Mouse (Mus musculus) G1E (cell line): ENCODE measurements around the gene Cspg4. TPM values are rescaled to one million over a fixed set of nuclear protein-coding genes. Genes with fewer than 3 reads are reported as not detected.

ENCODE experiments used
- ATAC-seq: 2 replicates; pipeline ENCODE4 v1.8.0; 2016; ENCODE audit warnings: mild to moderate bottlenecking; ENCODE audit not compliant: insufficient number of reproducible peaks, poor library complexity, low FRiP score, severe bottlenecking; ENCODE audit errors: extremely low read depth
- DNase-seq: peaks from one replicate; pipeline ENCODE4 v3.0.0; 2012; ENCODE audit warnings: low spot score
- H3K27me3 ChIP-seq: 2 replicates; pipeline ENCODE4 v1.6.1; 2012; ENCODE audit warnings: mild to moderate bottlenecking, low read length, inconsistent platforms; ENCODE audit not compliant: insufficient read depth
- H3K36me3 ChIP-seq: replicated peaks from 2 replicates; pipeline ENCODE3; 2012; ENCODE audit warnings: mild to moderate bottlenecking, inconsistent platforms
- H3K4me1 ChIP-seq: 2 replicates; pipeline ENCODE4 v1.6.1; 2012; ENCODE audit warnings: low read depth, low read length, inconsistent platforms, mixed read lengths; ENCODE audit not compliant: insufficient read depth
- H3K4me3 ChIP-seq: 2 replicates; pipeline ENCODE4 v1.5.1; 2012; ENCODE audit warnings: low read depth, mild to moderate bottlenecking, inconsistent platforms, low read length, moderate library complexity, mixed read lengths
- H3K9me3 ChIP-seq: replicated peaks from 2 replicates; pipeline ENCODE4 v1.6.1; 2012; ENCODE audit warnings: inconsistent platforms
- CTCF ChIP-seq: IDR thresholded peaks from 2 replicates; pipeline ENCODE4 v1.5.1; 2012; ENCODE audit warnings: low read depth, low read length, inconsistent platforms, mixed read lengths
- GATA1 ChIP-seq: IDR thresholded peaks from 2 replicates; pipeline ENCODE4 v1.6.1; 2012; ENCODE audit warnings: borderline replicate concordance, low read length, inconsistent platforms, mixed read lengths
- GATA2 ChIP-seq: IDR thresholded peaks from 2 replicates; pipeline ENCODE4 v1.6.1; 2012; ENCODE audit warnings: low read depth, low read length, inconsistent platforms, borderline replicate concordance
- POLR2AphosphoS5 ChIP-seq: IDR thresholded peaks from 2 replicates; pipeline ENCODE4 v1.6.1; 2012; ENCODE audit warnings: low read depth, low read length, inconsistent platforms; ENCODE audit not compliant: insufficient replicate concordance
- TAL1 ChIP-seq: conservative IDR thresholded peaks from 2 replicates; pipeline ENCODE4 v1.6.1; 2012; ENCODE audit warnings: low read depth, low read length, inconsistent platforms, mixed read lengths
- polyA plus RNA-seq: library from polyadenylated mRNA; stranded (reverse); fragments of >175 nt; gene quantifications from 2 replicates; pipeline ENCODE4 v1.2.3, GENCODE M21; 2012
- total RNA-seq, 2 experiments: library from RNA; stranded (forward) in 1 of 2; stranded (reverse) in 1 of 2; fragments of 200-1000 nt in 1 of 2; fragments of >200 nt in 1 of 2; fragmentation: Nextera tagmentation in 1 of 2; gene quantifications; 2 replicates each; pipeline ENCODE4 v1.2.3; 2014 to 2017

Gene Cspg4
- total and polyA plus RNA-seq, 3 experiments: 0.16 TPM; not detected in 2

DNA sequence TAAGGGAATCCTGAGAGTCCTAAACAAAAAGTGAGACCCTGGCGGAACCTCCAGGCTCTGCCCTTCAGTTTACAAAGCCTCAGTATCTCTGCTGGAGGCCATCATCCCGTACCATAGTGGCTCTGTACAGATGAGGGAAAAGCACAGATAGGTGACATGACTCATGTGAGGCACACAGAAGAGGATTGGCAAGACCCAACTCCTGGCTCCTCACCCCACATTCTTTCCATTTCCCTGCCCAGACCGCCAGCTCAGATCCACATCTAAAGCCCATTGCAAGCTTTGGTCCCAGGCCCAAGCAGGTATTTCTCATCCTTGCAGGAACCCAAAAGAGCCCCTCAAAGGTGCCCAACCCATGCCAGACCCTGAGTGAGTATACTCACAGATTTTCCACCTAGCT, 4.8 kb upstream of the Cspg4 start:
- peaks cover 37% of the 10 kb centered on the region for H3K27me3 ChIP-seq
- DNase-seq: no peak

DNA sequence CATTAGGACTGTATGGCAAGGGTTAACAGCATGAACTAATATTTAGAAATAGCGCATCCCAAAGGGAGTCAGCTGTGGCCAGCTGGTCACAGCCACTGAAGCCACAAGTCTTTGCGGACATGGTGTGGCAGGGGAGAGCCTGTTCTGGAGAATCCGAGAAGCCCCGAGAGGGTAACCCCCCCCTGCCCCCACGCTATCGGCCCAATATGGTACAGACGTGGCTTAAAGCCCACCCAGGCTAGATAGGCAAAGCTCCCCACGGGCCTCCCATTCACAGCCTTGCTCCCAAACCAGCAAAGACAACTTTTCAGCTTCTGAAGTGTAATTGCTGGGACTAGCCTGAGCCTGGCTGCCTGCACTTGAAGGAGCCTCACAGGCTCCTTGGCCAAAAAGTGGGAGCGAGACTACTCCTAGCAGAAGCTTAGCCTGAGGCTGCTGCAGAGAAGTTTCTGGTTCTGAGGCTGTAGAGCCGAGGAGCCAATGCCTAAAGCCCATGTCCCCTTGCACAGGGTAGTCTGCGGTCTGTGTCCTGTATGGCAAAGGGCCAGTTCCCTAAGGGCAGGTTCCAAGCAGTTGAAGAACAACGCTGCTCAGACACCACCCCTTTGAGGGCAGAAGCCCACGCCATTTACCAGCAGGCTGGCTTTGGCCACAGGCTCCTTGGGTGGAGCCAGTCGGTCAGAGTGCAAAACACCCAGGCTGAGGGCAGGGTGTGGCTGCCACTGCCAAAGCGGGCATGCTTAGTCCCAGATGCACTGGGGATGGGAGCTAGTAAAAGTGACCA, 4.2 kb upstream of the Cspg4 start:
- H3K9me3 ChIP-seq: no peaks in the 10 kb centered on the region
- TF ChIP-seq GATA2: no peak
- no peak for TF ChIP-seq POLR2AphosphoS5
- no peak for TF ChIP-seq CTCF
- TF ChIP-seq GATA1: no peak
- no peak for TF ChIP-seq TAL1
- DNase-seq (no peak), ATAC-seq (no peak)
- no peaks in the 10 kb centered on the region for H3K36me3 ChIP-seq
- no peaks in the 10 kb centered on the region for H3K4me1 ChIP-seq
- peaks cover 39% of the 10 kb centered on the region for H3K27me3 ChIP-seq
- no peak overlapping the region for H3K4me3 ChIP-seq

More for the DNA sequence above, 4.8 kb upstream of the Cspg4 start:
- TF ChIP-seq TAL1 (no peak), POLR2AphosphoS5 (no peak), CTCF (no peak), GATA2 (no peak), GATA1 (no peak)
- no peak for ATAC-seq
- peaks cover 3% of the 10 kb centered on the region for H3K4me1 ChIP-seq
- H3K9me3 ChIP-seq: no peaks in the 10 kb centered on the region
- H3K36me3 ChIP-seq: no peaks in the 10 kb centered on the region
- H3K4me3 ChIP-seq: no peak overlapping the region

DNA sequence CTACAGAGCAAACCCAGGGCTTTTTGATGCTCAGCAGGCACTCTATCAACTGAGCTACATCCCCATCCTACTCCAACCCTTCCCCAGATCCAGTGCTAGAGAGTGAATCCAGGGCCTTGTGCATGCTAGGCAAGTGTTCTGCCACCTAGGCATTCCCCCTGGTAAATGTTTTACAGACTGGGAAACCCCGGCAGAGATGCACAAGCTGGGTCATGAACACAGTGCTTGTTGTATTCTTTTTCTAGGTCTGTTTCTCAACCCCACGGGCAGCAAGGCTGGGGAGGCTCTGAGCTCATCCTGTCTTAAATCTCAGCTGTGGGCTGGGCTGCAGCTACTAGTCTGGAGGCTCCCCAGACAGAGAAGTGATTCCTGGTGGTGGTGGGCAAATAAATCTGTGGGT, 2.0 kb upstream of the Cspg4 start:
- ATAC-seq (no peak), DNase-seq (no peak)
- Histone ChIP-seq H3K27me3 (peaks cover 43% of the 10 kb centered on the region), H3K36me3 (no peaks in the 10 kb centered on the region), H3K4me1 (no peaks in the 10 kb centered on the region), H3K4me3 (no peak overlapping the region), H3K9me3 (no peaks in the 10 kb centered on the region)
- no peak for TF ChIP-seq TAL1
- TF ChIP-seq POLR2AphosphoS5: no peak
- no peak for TF ChIP-seq CTCF
- TF ChIP-seq GATA2: no peak
- TF ChIP-seq GATA1: no peak

DNA sequence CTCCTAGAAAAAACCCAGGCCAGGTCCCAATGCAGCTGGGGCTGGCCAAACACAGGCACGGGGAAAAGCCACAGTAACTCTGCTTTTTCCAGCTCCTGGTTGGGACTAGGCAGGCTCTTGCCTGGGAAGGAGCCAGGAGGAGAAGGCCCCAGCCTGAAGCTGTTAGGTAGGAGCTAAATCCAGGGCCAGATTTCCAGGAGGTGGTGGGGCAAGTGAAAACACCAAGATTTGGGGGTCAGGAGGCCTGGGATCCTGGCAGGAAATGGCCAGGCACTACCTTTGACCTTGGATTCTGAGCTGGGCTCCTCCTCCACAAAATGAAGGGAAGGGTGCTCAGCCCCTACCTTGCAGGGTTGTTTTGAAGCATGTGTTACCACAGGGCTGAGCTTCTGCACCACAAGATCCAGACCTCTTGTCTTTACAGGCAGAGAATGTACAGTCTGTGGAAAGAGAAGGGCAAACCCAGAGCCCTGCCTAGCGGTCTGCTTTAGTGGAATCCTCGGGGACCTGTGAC, 560 bp upstream of the Cspg4 start, which contains the start of gene Odf3l1:
TSS of gene Odf3l1 (minus strand) at position 464 of the 514 bp plus-strand sequence.
- H3K4me1 ChIP-seq: no peaks in the 10 kb centered on the region
- TF ChIP-seq GATA2 (no peak), CTCF (no peak), GATA1 (no peak), POLR2AphosphoS5 (no peak), TAL1 (no peak)
- DNase-seq (no peak), ATAC-seq (no peak)
- no peak within 1 kb of the TSS for H3K4me3 ChIP-seq
- no peaks in the 10 kb centered on the region for H3K9me3 ChIP-seq
- no peaks in the 10 kb centered on the region for H3K36me3 ChIP-seq
- H3K27me3 ChIP-seq: peaks cover 46% of the 10 kb centered on the region

DNA sequence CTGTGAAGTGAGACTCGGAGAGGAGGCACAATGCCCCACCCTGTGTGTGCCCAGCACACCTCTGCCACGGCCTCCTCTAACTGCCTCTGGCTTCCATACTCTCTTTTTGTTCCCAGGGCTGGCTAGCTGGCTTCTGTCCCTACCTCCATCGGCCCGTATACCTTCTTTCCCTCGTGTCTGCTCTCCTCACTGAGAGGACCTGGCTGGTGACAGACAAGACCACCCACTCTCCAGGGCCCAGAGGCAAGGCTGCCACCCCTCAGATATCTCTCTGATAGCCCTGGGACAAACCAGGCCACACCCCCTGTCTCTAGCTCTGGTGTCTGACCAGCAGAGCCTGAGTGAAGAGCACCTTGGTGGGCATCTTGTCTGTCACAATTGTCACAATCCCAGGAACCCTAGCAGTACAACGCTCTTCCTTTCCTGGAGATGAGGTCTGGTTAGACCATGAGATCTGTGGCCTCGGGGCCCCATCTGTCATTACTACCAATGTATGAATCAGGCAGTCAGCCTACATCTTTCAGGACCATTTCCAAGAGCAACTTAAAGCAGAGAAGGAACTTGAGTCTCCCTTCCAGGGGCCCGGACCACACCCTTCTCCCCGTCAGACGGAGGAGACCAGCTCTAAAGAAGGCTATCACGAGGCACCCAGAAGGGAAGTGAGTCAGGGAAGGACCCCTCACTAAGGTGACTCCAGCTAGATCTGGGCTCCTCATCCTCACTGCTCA, 1.0 kb downstream of the Cspg4 start:
- no peaks in the 10 kb centered on the region for H3K9me3 ChIP-seq
- no peak overlapping the region for H3K4me3 ChIP-seq
- no peak for TF ChIP-seq GATA1
- no peak for TF ChIP-seq TAL1
- TF ChIP-seq GATA2: no peak
- no peak for TF ChIP-seq POLR2AphosphoS5
- TF ChIP-seq CTCF: no peak
- DNase-seq (no peak), ATAC-seq (no peak)
- no peaks in the 10 kb centered on the region for H3K36me3 ChIP-seq
- no peaks in the 10 kb centered on the region for H3K4me1 ChIP-seq
- H3K27me3 ChIP-seq: peaks cover 50% of the 10 kb centered on the region

DNA sequence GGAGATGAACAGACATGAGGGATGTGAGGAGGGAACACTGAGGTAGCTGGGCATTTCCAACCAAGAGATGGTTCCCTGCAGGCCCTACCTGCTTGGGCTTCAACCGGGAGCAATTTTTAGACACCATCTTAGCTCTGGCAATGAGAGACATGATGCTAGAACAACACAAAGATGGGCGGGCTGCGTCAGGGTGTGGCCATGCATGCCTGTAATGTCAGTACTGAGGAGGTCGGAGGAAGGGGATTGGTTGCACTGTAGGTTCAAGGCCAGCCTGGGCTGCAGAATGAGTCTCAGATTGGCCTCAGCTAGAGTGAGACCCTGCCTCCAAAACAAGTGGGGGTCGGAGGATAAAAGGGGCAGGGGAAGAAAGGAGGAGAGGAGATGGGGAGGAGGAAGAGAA, 1.6 kb downstream of the Cspg4 start:
- no peaks in the 10 kb centered on the region for H3K36me3 ChIP-seq
- H3K4me1 ChIP-seq: no peaks in the 10 kb centered on the region
- no peak overlapping the region for H3K4me3 ChIP-seq
- ATAC-seq: no peak
- DNase-seq: no peak
- H3K9me3 ChIP-seq: no peaks in the 10 kb centered on the region
- no peak for TF ChIP-seq GATA1
- TF ChIP-seq POLR2AphosphoS5: no peak
- TF ChIP-seq TAL1: no peak
- no peak for TF ChIP-seq GATA2
- no peak for TF ChIP-seq CTCF
- H3K27me3 ChIP-seq: peaks cover 50% of the 10 kb centered on the region
